Mouse (Mus musculus): ENCODE results near the gene Dlgap5. TPM values are rescaled to one million over a fixed set of nuclear protein-coding genes. Genes with fewer than 3 reads are reported as not detected.

Dlgap5 gene
- polyA plus RNA-seq, 1 experiment from 2014 or later: 56.7 TPM

DNA sequence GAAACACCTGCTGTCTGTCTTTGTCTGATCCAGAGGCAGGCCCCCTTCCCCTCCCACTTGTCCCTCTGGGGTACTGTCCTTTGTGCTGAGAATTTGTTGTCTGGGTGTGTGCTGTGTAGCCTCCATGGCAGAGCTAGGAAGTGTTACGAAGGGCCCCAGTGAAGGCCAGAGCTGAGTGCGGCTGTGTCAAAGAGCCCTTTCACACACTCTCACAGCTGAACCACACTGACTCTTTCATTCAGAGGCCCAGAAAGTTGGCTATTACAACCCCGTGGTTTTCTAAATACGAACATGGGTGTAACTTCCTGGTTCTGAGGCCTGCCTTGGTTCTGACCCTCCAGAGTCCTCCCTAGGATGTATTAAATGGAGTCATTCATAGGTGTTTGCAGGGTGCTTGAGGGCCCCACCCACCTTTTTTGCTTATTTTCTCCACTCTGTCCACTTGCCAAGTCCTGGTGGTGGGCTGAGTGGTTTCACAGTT is 76.4 kb downstream of the Dlgap5 start:
- WGBS: 48% methylated on average over 4 of the region's 4 CpGs
- H3K4me3 ChIP-seq: no peak overlapping the region
- no peaks in the 10 kb centered on the region for H3K27me3 ChIP-seq
- H3K27ac ChIP-seq: peak overlapping the region; percentile 29; the same call in 1 of the 2 replicates
- no peak; the same call in 1 of the 2 replicates for ATAC-seq (ENCODE audit: insufficient number of reproducible peaks, insufficient read depth, low FRiP score, low TSS enrichment, low read depth)
- H3K4me1 ChIP-seq: no peaks in the 10 kb centered on the region
- H3K9me3 ChIP-seq: no peaks in the 10 kb centered on the region
- no peaks in the 10 kb centered on the region for H3K36me3 ChIP-seq
- H3K4me2 ChIP-seq: no peak overlapping the region
- no peak overlapping the region for H3K9ac ChIP-seq

DNA sequence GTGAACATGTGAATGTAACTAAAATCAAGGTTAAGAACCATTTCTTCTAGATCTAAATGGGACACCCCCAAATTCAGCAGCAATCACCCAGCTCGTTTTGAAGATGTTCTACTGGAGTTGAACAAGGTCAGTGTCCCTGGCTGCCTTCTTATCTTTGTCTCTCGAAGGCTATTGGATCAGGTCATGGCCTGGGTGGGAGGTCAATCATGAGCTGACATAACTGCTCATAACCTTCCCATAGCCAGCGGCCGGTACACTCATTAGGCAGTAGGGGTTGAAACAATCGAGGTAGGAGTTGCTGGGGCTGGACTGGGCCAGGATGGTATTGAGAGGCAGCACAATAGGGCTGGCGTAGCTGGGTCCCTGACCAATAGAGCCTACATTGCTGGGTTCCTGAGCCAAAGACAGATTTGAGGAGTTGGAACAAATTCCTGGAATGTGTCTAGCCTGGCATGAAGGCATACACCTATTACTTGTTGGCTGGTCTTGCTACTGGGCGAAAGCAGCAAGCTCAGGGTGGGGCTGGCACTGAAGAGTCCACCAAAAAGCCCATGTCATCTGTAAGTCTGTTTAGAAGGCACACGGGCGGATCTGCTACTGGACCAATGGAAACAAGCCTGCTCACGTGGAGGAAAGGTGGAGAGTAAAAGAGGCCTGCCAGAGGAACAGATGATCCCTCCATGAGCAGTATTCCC is 77.8 kb downstream of the Dlgap5 start:
- WGBS: 86% methylated on average over 10 of the region's 10 CpGs
- Histone ChIP-seq H3K4me3 (no peak overlapping the region), H3K9me3 (no peaks in the 10 kb centered on the region), H3K27me3 (no peaks in the 10 kb centered on the region), H3K36me3 (no peaks in the 10 kb centered on the region), H3K27ac (no peak overlapping the region), H3K4me2 (no peak overlapping the region), H3K4me1 (no peaks in the 10 kb centered on the region), H3K9ac (no peak overlapping the region)
- no peak for ATAC-seq (ENCODE audit: insufficient number of reproducible peaks, insufficient read depth, low FRiP score, low TSS enrichment, low read depth)

Other genes with a start within 250 kb of the Dlgap5 start
- 0.94 and 1.1 TPM in 2 replicates for gene Gch1, start 229.0 kb downstream of the Dlgap5 start, polyA plus RNA-seq (2015; fragmentation: Nextera tagmentation; extraction: Ambion mirVana)
- gene Wdhd1, start 141.6 kb downstream of the Dlgap5 start, polyA plus RNA-seq (2015; fragmentation: Nextera tagmentation; extraction: Ambion mirVana): 35.9 and 36.5 TPM in 2 replicates
- 3.7 TPM in 2 replicates for gene Socs4, start 141.5 kb downstream of the Dlgap5 start, polyA plus RNA-seq (2015; fragmentation: Nextera tagmentation; extraction: Ambion mirVana)
- 73.1 and 76.5 TPM in 2 replicates for gene Mapk1ip1l, start 120.1 kb downstream of the Dlgap5 start, polyA plus RNA-seq (2015; fragmentation: Nextera tagmentation; extraction: Ambion mirVana)
- gene Lgals3, start 50.7 kb downstream of the Dlgap5 start, polyA plus RNA-seq (2015; fragmentation: Nextera tagmentation; extraction: Ambion mirVana): 14.7 and 19.4 TPM in 2 replicates
- gene Fbxo34, start 32.0 kb upstream of the Dlgap5 start, polyA plus RNA-seq (2015; fragmentation: Nextera tagmentation; extraction: Ambion mirVana): 22.3 and 24.8 TPM in 2 replicates
- 17.1 and 19.1 TPM in 2 replicates for gene Atg14, start 152.2 kb upstream of the Dlgap5 start, polyA plus RNA-seq (2015; fragmentation: Nextera tagmentation; extraction: Ambion mirVana)
- 62.4 and 65.0 TPM in 2 replicates for gene Ktn1, start 230.0 kb upstream of the Dlgap5 start, polyA plus RNA-seq (2015; fragmentation: Nextera tagmentation; extraction: Ambion mirVana)